Mouse (Mus musculus): ENCODE data around the gene M1ap. TPM values are rescaled to one million over a fixed set of nuclear protein-coding genes. Genes with fewer than 3 reads are reported as not detected.
A peak's percentile ranks its signal among the peaks of the same experiment; 100 is the strongest.

M1ap gene
- polyA plus RNA-seq, 1 experiment = 0.92 TPM

GRCm38 (mm10) chr6:82969249-82970084 lies 22.8 kb downstream of the M1ap start:
- TF ChIP-seq POLR2A (IDR thresholded peaks at IDR 0.05; ENCODE audit: insufficient read length, low read depth) (no peak), SRF (IDR thresholded peaks at IDR 0.05; ENCODE audit: control insufficient read depth, insufficient read length, low read depth) (no peak), CEBPB (IDR thresholded peaks at IDR 0.05; ENCODE audit: insufficient read depth, poor library complexity, severe bottlenecking) (no peak), MYOG (IDR thresholded peaks at IDR 0.05; ENCODE audit: control insufficient read depth in 1 of 3, insufficient read depth in 1 of 3, insufficient read length in 2 of 3, low read depth in 2 of 3) (no peak), USF1 (IDR thresholded peaks at IDR 0.05; ENCODE audit: low read depth) (no peak)
- H3ac ChIP-seq (ENCODE audit: control insufficient read depth, insufficient read length) = no peak overlapping the region
- no peaks in the 10 kb centered on the region for H3K79me2 ChIP-seq (ENCODE audit: control insufficient read depth, insufficient read depth)
- H3K4me3 ChIP-seq = no peak overlapping the region
- no peaks in the 10 kb centered on the region for H3K27me3 ChIP-seq (ENCODE audit: control insufficient read depth, insufficient read depth, insufficient read length)
- no peak overlapping the region for H3K4me2 ChIP-seq (ENCODE audit: low read depth)
- no peaks in the 10 kb centered on the region for H3K36me3 ChIP-seq (ENCODE audit: control insufficient read depth, insufficient read depth)

DNA sequence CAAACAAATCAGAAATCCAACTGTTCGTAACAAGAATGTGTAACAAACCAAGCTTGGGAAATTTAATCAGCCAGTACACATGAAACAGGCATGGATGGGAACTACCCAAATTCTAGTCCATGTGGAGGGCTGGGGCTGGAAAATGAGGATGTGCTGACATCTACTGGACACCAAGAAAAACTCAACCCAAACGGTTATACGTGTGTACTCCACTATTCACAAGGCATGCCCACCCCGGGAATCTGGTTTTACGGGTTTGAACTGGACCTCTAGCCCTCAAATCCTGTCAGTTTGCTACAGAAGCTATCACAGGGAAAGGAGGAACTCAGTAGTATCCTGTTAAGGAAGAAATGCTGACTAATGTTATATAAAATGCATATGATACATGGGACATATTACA lies 24.3 kb downstream of the M1ap start:
- Histone ChIP-seq H3K4me3 (no peak overlapping the region), H3K4me2 (ENCODE audit: low read depth) (no peak overlapping the region), H3ac (ENCODE audit: control insufficient read depth, insufficient read length) (no peak overlapping the region), H3K27me3 (ENCODE audit: control insufficient read depth, insufficient read depth, insufficient read length) (no peaks in the 10 kb centered on the region), H3K79me2 (ENCODE audit: control insufficient read depth, insufficient read depth) (no peaks in the 10 kb centered on the region), H3K36me3 (ENCODE audit: control insufficient read depth, insufficient read depth) (no peaks in the 10 kb centered on the region)
- TF ChIP-seq REST (IDR thresholded peaks at IDR 0.05; ENCODE audit: insufficient read depth, insufficient read length) = no peak
- TF ChIP-seq USF1 (IDR thresholded peaks at IDR 0.05; ENCODE audit: low read depth) = no peak
- TF ChIP-seq SRF (IDR thresholded peaks at IDR 0.05; ENCODE audit: control insufficient read depth, insufficient read length, low read depth) = no peak
- TF ChIP-seq MYOD1 (IDR thresholded peaks at IDR 0.05; ENCODE audit: control insufficient read depth in 1 of 3, insufficient read length in 2 of 3, low read depth in 2 of 3) = no peak
- TF ChIP-seq CEBPB (IDR thresholded peaks at IDR 0.05; ENCODE audit: insufficient read depth, poor library complexity, severe bottlenecking) = no peak
- TF ChIP-seq POLR2AphosphoS2 (IDR thresholded peaks at IDR 0.05; ENCODE audit: insufficient read length, low read depth) = no peak
- TF ChIP-seq MYOG (IDR thresholded peaks at IDR 0.05; ENCODE audit: control insufficient read depth in 1 of 3, insufficient read depth in 1 of 3, insufficient read length in 2 of 3, low read depth in 2 of 3) = no peak
- no peak for TF ChIP-seq MAX (IDR thresholded peaks at IDR 0.05; ENCODE audit: low read depth)

DNA sequence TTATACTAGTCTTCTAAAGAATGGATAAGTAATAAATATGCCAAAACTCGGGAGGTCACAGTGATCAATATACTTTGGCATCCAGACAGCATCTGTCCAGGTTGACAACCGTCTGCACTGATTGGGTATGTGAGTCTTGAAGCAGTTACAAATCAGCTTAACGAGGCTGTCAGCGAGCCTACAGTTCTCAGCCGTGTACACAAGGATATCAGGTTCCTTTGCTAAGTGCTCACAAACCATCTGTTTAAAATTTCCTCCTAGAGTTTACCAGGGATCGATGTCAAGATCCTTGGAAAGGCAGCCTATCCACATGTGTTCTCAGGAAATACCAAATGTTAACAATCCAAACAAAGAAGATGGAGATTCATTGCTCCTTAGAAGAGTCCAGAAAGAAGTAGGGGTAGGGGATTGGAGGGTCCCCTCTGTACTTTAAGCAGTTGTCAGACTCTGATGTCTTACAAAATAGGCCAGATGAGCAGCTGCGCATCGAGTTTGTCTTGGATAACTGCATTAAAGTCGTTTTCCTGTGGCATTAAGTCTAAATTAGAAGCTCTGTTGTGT lies 40.8 kb downstream of the M1ap start:
- TF ChIP-seq TCF3 (IDR thresholded peaks at IDR 0.05; ENCODE audit: insufficient read length, low read depth) (no peak), E2F4 (IDR thresholded peaks at IDR 0.05; ENCODE audit: insufficient read depth) (no peak), MYOD1 (IDR thresholded peaks at IDR 0.05; ENCODE audit: control insufficient read depth in 1 of 3, insufficient read length in 2 of 3, low read depth in 2 of 3) (no peak), MAX (IDR thresholded peaks at IDR 0.05; ENCODE audit: low read depth) (no peak)
- Histone ChIP-seq H3ac (ENCODE audit: control insufficient read depth, insufficient read length) (no peak overlapping the region), H3K4me3 (no peak overlapping the region), H3K27me3 (ENCODE audit: control insufficient read depth, insufficient read depth, insufficient read length) (peaks cover 7% of the 10 kb centered on the region), H3K36me3 (ENCODE audit: control insufficient read depth, insufficient read depth) (no peaks in the 10 kb centered on the region), H3K4me2 (ENCODE audit: low read depth) (peak overlapping the region; percentile 52), H3K79me2 (ENCODE audit: control insufficient read depth, insufficient read depth) (no peaks in the 10 kb centered on the region)

GRCm38 (mm10) chr6:82993696-82994095 lies 47.0 kb downstream of the M1ap start:
- TF ChIP-seq SRF (IDR thresholded peaks at IDR 0.05; ENCODE audit: control insufficient read depth, insufficient read length, low read depth) = no peak
- Histone ChIP-seq H3K79me2 (ENCODE audit: control insufficient read depth, insufficient read depth) (no peaks in the 10 kb centered on the region), H3K4me3 (no peak overlapping the region), H3K27me3 (ENCODE audit: control insufficient read depth, insufficient read depth, insufficient read length) (no peaks in the 10 kb centered on the region), H3ac (ENCODE audit: control insufficient read depth, insufficient read length) (no peak overlapping the region), H3K36me3 (ENCODE audit: control insufficient read depth, insufficient read depth) (no peaks in the 10 kb centered on the region), H3K4me2 (ENCODE audit: low read depth) (no peak overlapping the region)

- no peaks in the 10 kb centered on the region for H3K36me3 ChIP-seq (ENCODE audit: control insufficient read depth, insufficient read depth)
- no peaks in the 10 kb centered on the region for H3K27me3 ChIP-seq (ENCODE audit: control insufficient read depth, insufficient read depth, insufficient read length)
- no peaks in the 10 kb centered on the region for H3K79me2 ChIP-seq (ENCODE audit: control insufficient read depth, insufficient read depth)
- H3ac ChIP-seq (ENCODE audit: control insufficient read depth, insufficient read length) = no peak overlapping the region
- H3K4me2 ChIP-seq (ENCODE audit: low read depth) = no peak overlapping the region
- no peak overlapping the region for H3K4me3 ChIP-seq
- no peak for TF ChIP-seq MYOG (IDR thresholded peaks at IDR 0.05; ENCODE audit: control insufficient read depth in 1 of 3, insufficient read depth in 1 of 3, insufficient read length in 2 of 3, low read depth in 2 of 3)
- no peak for TF ChIP-seq MYOD1 (IDR thresholded peaks at IDR 0.05; ENCODE audit: control insufficient read depth in 1 of 3, insufficient read length in 2 of 3, low read depth in 2 of 3)
- no peak for TF ChIP-seq TCF3 (IDR thresholded peaks at IDR 0.05; ENCODE audit: insufficient read length, low read depth)
- no peak for TF ChIP-seq E2F4 (IDR thresholded peaks at IDR 0.05; ENCODE audit: insufficient read depth)
- TF ChIP-seq SRF (IDR thresholded peaks at IDR 0.05; ENCODE audit: control insufficient read depth, insufficient read length, low read depth) = no peak
- no peak for TF ChIP-seq POLR2AphosphoS2 (IDR thresholded peaks at IDR 0.05; ENCODE audit: insufficient read length, low read depth)
- TF ChIP-seq REST (IDR thresholded peaks at IDR 0.05; ENCODE audit: insufficient read depth, insufficient read length) = no peak
- no peak for TF ChIP-seq USF1 (IDR thresholded peaks at IDR 0.05; ENCODE audit: low read depth)
- TF ChIP-seq TCF12 (IDR thresholded peaks at IDR 0.05; ENCODE audit: insufficient read depth, poor library complexity, severe bottlenecking) = no peak
- TF ChIP-seq MAX (IDR thresholded peaks at IDR 0.05; ENCODE audit: low read depth) = no peak
- no peak for TF ChIP-seq CEBPB (IDR thresholded peaks at IDR 0.05; ENCODE audit: insufficient read depth, poor library complexity, severe bottlenecking)
- TF ChIP-seq POLR2A (IDR thresholded peaks at IDR 0.05; ENCODE audit: insufficient read length, low read depth) = no peak
Observed at GRCm38 (mm10) chr6:82994372-82994771, 47.7 kb downstream of the M1ap start.
